Mouse (Mus musculus) thymus, adult 2 months (tissue): ENCODE data around the gene Zbtb20.

Source experiments
- CTCF ChIP-seq: fragments of 200-500 bp; IDR thresholded peaks from 2 replicates; pipeline ENCODE4 v1.5.1; 2012; ENCODE audit warnings: mild to moderate bottlenecking, control low read depth, low read length, moderate library complexity, borderline replicate concordance; ENCODE audit not compliant: control insufficient read depth, poor library complexity, insufficient read depth; ENCODE audit errors: extremely low read depth
- POLR2A ChIP-seq: fragments of 200-500 bp; IDR thresholded peaks from 2 replicates; pipeline ENCODE4 v1.6.1; 2012; ENCODE audit warnings: mild to moderate bottlenecking, low read length, control low read depth, moderate library complexity; ENCODE audit not compliant: control insufficient read depth, poor library complexity, insufficient read depth; ENCODE audit errors: extremely low read depth

DNA sequence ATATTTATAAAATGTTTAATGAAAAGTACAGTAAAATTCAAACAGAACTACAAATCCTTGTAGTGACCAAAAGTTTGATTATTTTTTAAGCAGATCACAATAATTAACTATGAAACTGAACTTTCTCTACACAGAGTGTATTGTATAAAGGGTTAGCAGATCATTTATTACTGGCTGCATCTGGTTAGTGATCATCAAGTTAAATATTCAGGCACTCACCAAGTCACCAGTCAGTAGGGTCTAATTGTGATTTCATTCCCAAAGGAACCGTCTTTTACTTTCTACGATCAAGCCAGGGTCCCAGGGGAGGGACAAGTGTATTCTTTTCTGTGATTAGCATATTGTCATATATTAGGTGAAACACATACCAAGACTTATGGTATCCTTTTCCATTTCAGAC, 426.5 kb downstream of the Zbtb20 start:
- TF ChIP-seq POLR2A (no peak), CTCF (no peak)
